ENCODE assay signal across 8 mouse cellular contexts in the genomic region with DNA sequence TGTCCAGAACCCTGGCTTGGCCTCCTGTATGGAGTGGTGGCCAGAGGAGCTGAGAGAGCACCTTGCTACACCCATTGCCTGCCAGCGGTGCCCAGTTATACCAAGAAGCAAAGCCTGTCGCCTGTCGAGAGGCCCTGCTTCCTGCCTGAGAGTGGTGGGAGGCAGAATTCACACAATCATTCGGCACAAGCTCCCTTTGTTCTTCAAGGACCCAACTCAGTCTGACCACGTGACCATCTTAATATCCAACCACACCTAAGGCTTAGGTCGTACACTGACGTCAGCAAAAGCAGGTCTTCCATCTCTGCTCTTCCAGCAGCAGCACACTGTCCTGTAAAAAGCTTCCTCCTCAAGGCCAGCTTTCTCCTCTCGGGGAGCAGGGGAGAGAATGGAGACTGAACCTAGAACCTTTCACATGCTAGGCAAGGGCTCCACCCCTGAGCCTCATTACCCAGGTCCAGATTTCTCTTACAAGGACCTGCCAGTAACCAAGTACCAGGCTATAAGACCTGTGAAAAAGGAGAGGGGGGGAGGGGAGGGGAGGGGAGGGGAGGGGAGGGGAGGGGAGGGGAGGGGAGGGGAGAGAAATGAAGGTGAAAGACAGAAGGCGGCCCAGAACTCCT. TPM values are rescaled to one million over a fixed set of nuclear protein-coding genes. Genes with fewer than 3 reads are reported as not detected.
DNase-seq lines count a peak whose midpoint lies in the region; ATAC-seq and TF ChIP-seq lines count a peak whose summit lies in the region.

No protein-coding gene starts in this region.

- 76% methylated on average over 9 of the region's 9 CpGs for WGBS in cerebellum, adult 2 months
- 37% methylated on average over 9 of the region's 9 CpGs for WGBS in hindbrain, embryonic 16.5 days
- WGBS in midbrain, embryonic 11.5 days = 45% methylated on average over 9 of the region's 9 CpGs

- no peaks in the 10 kb centered on the region for H3K9me3 ChIP-seq in hindbrain, embryonic 16.5 days (ENCODE audit: control insufficient read depth, low read length)
- H3K9me3 ChIP-seq in midbrain, embryonic 11.5 days (ENCODE audit: control insufficient read depth, low read length) = no peaks in the 10 kb centered on the region

- H3K27me3 ChIP-seq in cerebellum, adult 2 months (ENCODE audit: control insufficient read depth, insufficient read depth, low read length) = no peaks in the 10 kb centered on the region
- no peaks in the 10 kb centered on the region for H3K27me3 ChIP-seq in hindbrain, embryonic 16.5 days (replicated peaks; ENCODE audit: control insufficient read depth, insufficient read depth, low read length)
- no peaks in the 10 kb centered on the region for H3K27me3 ChIP-seq in midbrain, embryonic 11.5 days (ENCODE audit: control insufficient read depth, insufficient read depth, low read length)

- ATAC-seq in hindbrain, embryonic 16.5 days = no peak
- no peak for ATAC-seq in midbrain, embryonic 11.5 days (ENCODE audit: low FRiP score)

- peak; percentile 30 for DNase-seq in cerebellum, adult 11-12 months
- no peak for DNase-seq in cerebellum, adult 2 months
- DNase-seq in R1 (ENCODE audit: low read depth, low spot score) = peak; percentile 63
- DNase-seq in midbrain, embryonic 11.5 days (ENCODE audit: low spot score, missing footprints) = peak; percentile 87
- no peak for DNase-seq in adrenal gland, adult 18-20 months (ENCODE audit: low spot score in 2 of 2)
- DNase-seq in spleen, postnatal 14 days (ENCODE audit: low spot score in 2 of 2) = no peak
- DNase-seq in cerebellum, postnatal 4 days (ENCODE audit: low spot score in 2 of 2) = no peak

- no peak overlapping the region for H3K4me2 ChIP-seq in hindbrain, embryonic 16.5 days (ENCODE audit: low read length)
- no peak overlapping the region for H3K4me2 ChIP-seq in midbrain, embryonic 11.5 days

- no peak for TF ChIP-seq POLR2A in cerebellum, adult 2 months (IDR thresholded peaks at IDR 0.05; ENCODE audit: borderline replicate concordance, insufficient read depth, low read length)

- H3K9ac ChIP-seq in hindbrain, embryonic 16.5 days (ENCODE audit: low read depth, low read length) = no peak overlapping the region
- H3K9ac ChIP-seq in midbrain, embryonic 11.5 days (ENCODE audit: low read length) = no peak overlapping the region

- H3K36me3 ChIP-seq in hindbrain, embryonic 16.5 days (ENCODE audit: control insufficient read depth, insufficient read depth, low read length) = no peaks in the 10 kb centered on the region
- no peaks in the 10 kb centered on the region for H3K36me3 ChIP-seq in midbrain, embryonic 11.5 days (ENCODE audit: control insufficient read depth, insufficient read depth, low read length)

- TF ChIP-seq CTCF in cerebellum, adult 2 months (IDR thresholded peaks at IDR 0.05; ENCODE audit: borderline replicate concordance, insufficient read depth, low read depth, low read length) = no peak

- peaks cover 5% of the 10 kb centered on the region; the same call in 1 of the 2 replicates for H3K4me1 ChIP-seq in cerebellum, adult 2 months (ENCODE audit: control insufficient read depth, insufficient read depth, low read length)
- peaks cover 22% of the 10 kb centered on the region for H3K4me1 ChIP-seq in hindbrain, embryonic 16.5 days (ENCODE audit: control insufficient read depth, insufficient read depth, low read depth, low read length)
- H3K4me1 ChIP-seq in midbrain, embryonic 11.5 days (ENCODE audit: control insufficient read depth, insufficient read depth, low read length) = peaks cover 29% of the 10 kb centered on the region

- no peak overlapping the region for H3K4me3 ChIP-seq in cerebellum, adult 2 months (replicated peaks; ENCODE audit: insufficient read depth, low read depth, low read length)
- no peak overlapping the region for H3K4me3 ChIP-seq in hindbrain, embryonic 16.5 days (ENCODE audit: low read length)
- no peak overlapping the region for H3K4me3 ChIP-seq in midbrain, embryonic 11.5 days (ENCODE audit: low read depth, low read length)

- H3K27ac ChIP-seq in cerebellum, adult 2 months (ENCODE audit: insufficient read depth, low read length) = no peak overlapping the region
- H3K27ac ChIP-seq in hindbrain, embryonic 16.5 days (ENCODE audit: low read depth, low read length) = 0 out of 2 replicates have a peak overlapping the region, but pooled peaks have one; percentile 4
- peak overlapping the region; percentile 16; the same call in 1 of the 2 replicates for H3K27ac ChIP-seq in midbrain, embryonic 11.5 days (ENCODE audit: low read depth, low read length)

RNA-seq across cellular contexts. Expression of gene Scd2, which starts 10.8 kb away (rescaled TPM):
- 695 and 743 TPM in 2 replicates for polyA plus RNA-seq in cerebellum, adult 2 months (2012; rRNA removed)
- polyA plus RNA-seq in hindbrain, embryonic 16.5 days (2015; fragmentation: Nextera tagmentation; extraction: Ambion mirVana) = 290 and 322 TPM in 2 replicates
- polyA plus RNA-seq in midbrain, embryonic 11.5 days (2014; fragmentation: Nextera tagmentation; extraction: Ambion mirVana) = 353 and 358 TPM in 2 replicates
- 100 to 1,000 TPM; 836 to 847 TPM for total RNA-seq in adrenal gland, adult 18-20 months (2021)

RNA-seq across cellular contexts. Expression of gene Scd4, which starts 50.2 kb away (rescaled TPM):
- polyA plus RNA-seq in cerebellum, adult 2 months (2012; rRNA removed) = 0.18 and 0.22 TPM in 2 replicates
- polyA plus RNA-seq in hindbrain, embryonic 16.5 days (2015; fragmentation: Nextera tagmentation; extraction: Ambion mirVana) = 0.16 and 0.21 TPM in 2 replicates
- polyA plus RNA-seq in midbrain, embryonic 11.5 days (2014; fragmentation: Nextera tagmentation; extraction: Ambion mirVana) = 0.06 TPM in 1 of 2 replicates, not detected in the other
- total RNA-seq in adrenal gland, adult 18-20 months (2021) = 10 to 100 TPM in 1 of 2 experiments, 1 to 10 TPM in 1; 5.2 to 15.0 TPM

Comparison
In these comparisons a context has a peak if more than half of its experiments do, and no peak if none do; other contexts are left out.
1. DNase-seq: peak in cerebellum, adult 11-12 months (single experiment), R1 (single experiment) and midbrain, embryonic 11.5 days (single experiment); none in cerebellum, adult 2 months (0 of 2), adrenal gland, adult 18-20 months (0 of 2), spleen, postnatal 14 days (0 of 2) and cerebellum, postnatal 4 days (0 of 2).